ENCODE assay signal across 8 mouse cellular contexts in genomic region chr1:134987173-134987961, GRCm38 (mm10). TPM values are rescaled to one million over a fixed set of nuclear protein-coding genes. Genes with fewer than 3 reads are reported as not detected.
A peak's percentile ranks its signal among the peaks of the same experiment; 100 is the strongest.
DNase-seq lines count a peak whose midpoint lies in the region; ATAC-seq and TF ChIP-seq lines count a peak whose summit lies in the region.

No protein-coding gene starts in this region.

- intact Hi-C loops in heart, postnatal 10 days (cut with DNase I) = no loop called here

- H3K27me3 ChIP-seq in liver, embryonic 14.5 days (ENCODE audit: control insufficient read depth, insufficient read depth, low read length) = peaks cover 18% of the 10 kb centered on the region
- no peaks in the 10 kb centered on the region for H3K27me3 ChIP-seq in testis, adult 2 months (ENCODE audit: control insufficient read depth, insufficient read depth, low read length)

- H3K4me3 ChIP-seq in bone marrow macrophage, adult 2 months (ENCODE audit: insufficient read depth, low read length) = peak overlapping the region; percentile 40
- H3K4me3 ChIP-seq in embryonic fibroblast, embryonic 13.5 days (ENCODE audit: insufficient read depth, low read length) = no peak overlapping the region; the same call in 1 of the 2 replicates
- peak overlapping the region; percentile 16 to 34 for H3K4me3 ChIP-seq in liver, embryonic 14.5 days (ENCODE audit: insufficient read depth in 1 of 2, low read depth in 2 of 2, low read length in 2 of 2)
- peak overlapping the region; percentile 89 for H3K4me3 ChIP-seq in testis, adult 2 months (ENCODE audit: control insufficient read depth, low read depth, low read length)

- TF ChIP-seq CTCF in bone marrow macrophage, adult 2 months (IDR thresholded peaks at IDR 0.05; ENCODE audit: low read depth, low read length) = no peak
- no peak for TF ChIP-seq CTCF in embryonic fibroblast, embryonic 13.5 days (IDR thresholded peaks at IDR 0.05; ENCODE audit: borderline replicate concordance, insufficient read depth, low read length)
- no peak for TF ChIP-seq CTCF in liver, embryonic 14.5 days (IDR thresholded peaks at IDR 0.05; ENCODE audit: low read depth)
- TF ChIP-seq CTCF in testis, adult 2 months (IDR thresholded peaks at IDR 0.05; ENCODE audit: control insufficient read depth, insufficient read depth, insufficient replicate concordance, low read depth, low read length) = no peak

- ATAC-seq in liver, embryonic 14.5 days (ENCODE audit: insufficient read depth) = no peak

- DNase-seq in CD8-positive naive resting alpha-beta T cell, adult 2 months (ENCODE audit: low read depth in 2 of 2, low spot score in 2 of 2) = peak; percentile 2 to 5
- peak; percentile 62 for DNase-seq in heart, postnatal 10 days
- DNase-seq in kidney, postnatal 14 days = peak; percentile 75
- DNase-seq in liver, embryonic 14.5 days (ENCODE audit: low read depth in 3 of 3, low spot score in 3 of 3) = no peak
- DNase-seq in natural killer cell, adult 2 months (ENCODE audit: low spot score in 2 of 2) = peak; percentile 43 to 62

- H3K27ac ChIP-seq in bone marrow macrophage, adult 2 months (ENCODE audit: insufficient read depth, low read depth, low read length) = no peak overlapping the region
- no peak overlapping the region for H3K27ac ChIP-seq in embryonic fibroblast, embryonic 13.5 days (ENCODE audit: insufficient read depth, low read length)
- H3K27ac ChIP-seq in liver, embryonic 14.5 days = no peak overlapping the region
- peak overlapping the region; percentile 42 for H3K27ac ChIP-seq in testis, adult 2 months (ENCODE audit: control insufficient read depth, insufficient read depth, low read depth, low read length)

- H3K36me3 ChIP-seq in liver, embryonic 14.5 days (replicated peaks; ENCODE audit: control insufficient read depth, insufficient read depth, low read depth) = no peaks in the 10 kb centered on the region
- H3K36me3 ChIP-seq in testis, adult 2 months (ENCODE audit: control insufficient read depth, insufficient read depth, low read length) = no peaks in the 10 kb centered on the region

- no peak overlapping the region for H3K9ac ChIP-seq in liver, embryonic 14.5 days (replicated peaks)

- H3K4me2 ChIP-seq in liver, embryonic 14.5 days (ENCODE audit: low read depth) = peak overlapping the region; percentile 58

- TF ChIP-seq POLR2A in bone marrow macrophage, adult 2 months (IDR thresholded peaks at IDR 0.05; ENCODE audit: borderline replicate concordance, low read depth, low read length) = no peak
- TF ChIP-seq POLR2A in embryonic fibroblast, embryonic 13.5 days (IDR thresholded peaks at IDR 0.05; ENCODE audit: low read depth, low read length) = peak; percentile 44; the same call in 1 of the 2 replicates
- TF ChIP-seq POLR2A in testis, adult 2 months (IDR thresholded peaks at IDR 0.05; ENCODE audit: control insufficient read depth, low read depth, low read length) = peak; percentile 94

- H3K4me1 ChIP-seq in bone marrow macrophage, adult 2 months (ENCODE audit: control insufficient read depth, insufficient read depth, low read length) = peaks cover 12% of the 10 kb centered on the region
- H3K4me1 ChIP-seq in embryonic fibroblast, embryonic 13.5 days (ENCODE audit: control insufficient read depth, insufficient read depth, low read length) = peaks cover 5% of the 10 kb centered on the region
- no peaks in the 10 kb centered on the region for H3K4me1 ChIP-seq in liver, embryonic 14.5 days (replicated peaks; ENCODE audit: control insufficient read depth in 2 of 2, insufficient read depth in 2 of 2, low read length in 1 of 2)
- peaks cover 9% of the 10 kb centered on the region for H3K4me1 ChIP-seq in testis, adult 2 months (ENCODE audit: control insufficient read depth, insufficient read depth, low read length)

- TF ChIP-seq EP300 in liver, embryonic 14.5 days (IDR thresholded peaks at IDR 0.05; ENCODE audit: low read depth) = no peak

- WGBS in liver, embryonic 14.5 days (ENCODE audit: insufficient replicate concordance) = 24% methylated on average over 47 of the region's 48 CpGs

- no peaks in the 10 kb centered on the region for H3K9me3 ChIP-seq in liver, embryonic 14.5 days (ENCODE audit: control insufficient read depth, low read length)

RNA-seq across cellular contexts. Expression of gene Ube2t, which starts 25.0 kb away (rescaled TPM):
- polyA plus RNA-seq in bone marrow macrophage, adult 2 months (2012; ENCODE audit: insufficient read depth, insufficient read length, missing spikeins) = 20.3 and 33.5 TPM in 2 replicates
- polyA plus RNA-seq in embryonic fibroblast, embryonic 13.5 days (2011; ENCODE audit: insufficient read length, low read depth, missing spikeins) = 12.0 and 19.0 TPM in 2 replicates
- total RNA-seq in heart, postnatal 10 days (2021) = 10 to 100 TPM in 1 of 2 experiments, 1 to 10 TPM in 1; 9.6 to 10.1 TPM
- 16.3 and 22.2 TPM in 2 replicates for polyA plus RNA-seq in liver, embryonic 14.5 days (2012; rRNA removed)
- polyA plus RNA-seq in liver, embryonic 14.5 days (2014; fragmentation: Nextera tagmentation; extraction: Ambion mirVana) = 37.2 and 37.6 TPM in 2 replicates
- polyA plus RNA-seq in testis, adult 2 months (2012; rRNA removed) = 52.9 and 54.2 TPM in 2 replicates

RNA-seq across cellular contexts. Expression of gene Ppp1r12b, which starts 31.6 kb away (rescaled TPM):
- polyA plus RNA-seq in bone marrow macrophage, adult 2 months (2012; ENCODE audit: insufficient read depth, insufficient read length, missing spikeins) = 4.6 and 6.9 TPM in 2 replicates
- polyA plus RNA-seq in embryonic fibroblast, embryonic 13.5 days (2011; ENCODE audit: insufficient read length, low read depth, missing spikeins) = 20.3 and 21.1 TPM in 2 replicates
- total RNA-seq in heart, postnatal 10 days (2021) = 100 to 1,000 TPM; 130 to 131 TPM
- 1.3 and 1.6 TPM in 2 replicates for polyA plus RNA-seq in liver, embryonic 14.5 days (2012; rRNA removed)
- 1.7 TPM in 2 replicates for polyA plus RNA-seq in liver, embryonic 14.5 days (2014; fragmentation: Nextera tagmentation; extraction: Ambion mirVana)
- 7.1 and 8.1 TPM in 2 replicates for polyA plus RNA-seq in testis, adult 2 months (2012; rRNA removed)

Comparison
In these comparisons a context has a peak if more than half of its experiments do, and no peak if none do; other contexts are left out.
1. DNase-seq: peak in CD8-positive naive resting alpha-beta T cell, adult 2 months (2 of 2), heart, postnatal 10 days (2 of 2), kidney, postnatal 14 days (single experiment) and natural killer cell, adult 2 months (2 of 2); none in liver, embryonic 14.5 days (0 of 3).